Mouse (Mus musculus) embryonic facial prominence, embryonic 10.5 days (tissue): ENCODE data around the gene Asb14. TPM values are rescaled to one million over a fixed set of nuclear protein-coding genes. Genes with fewer than 3 reads are reported as not detected.

Source experiments
- polyA plus RNA-seq: library from polyadenylated mRNA; unstranded; fragments of >200 nt; fragmentation: Nextera tagmentation; extraction: Ambion mirVana; gene quantifications from 2 replicates; pipeline ENCODE4 v1.2.1, GENCODE M21; 2016

The Asb14 gene
- polyA plus RNA-seq, 1 experiment from 2014 or later, result not detected

Other genes with a start within 250 kb of the Asb14 start
- 11.6 and 12.5 TPM in 2 replicates for gene Pde12, start 224.7 kb upstream of the Asb14 start, polyA plus RNA-seq
- not detected in 2 replicates for gene Dnah12, start 201.3 kb upstream of the Asb14 start, polyA plus RNA-seq
- 31.7 and 33.4 TPM in 2 replicates for gene Appl1, start 76.7 kb downstream of the Asb14 start, polyA plus RNA-seq
- gene Hesx1, start 99.9 kb downstream of the Asb14 start, polyA plus RNA-seq, result 3.4 and 3.9 TPM in 2 replicates
- 9.6 and 10.1 TPM in 2 replicates for gene Il17rd, start 144.4 kb downstream of the Asb14 start, polyA plus RNA-seq
- 3.8 and 4.0 TPM in 2 replicates for gene Arhgef3, start 220.3 kb downstream of the Asb14 start, polyA plus RNA-seq